Mouse (Mus musculus): Measurements from ENCODE around the gene Hivep3.

Gene Hivep3

DNA sequence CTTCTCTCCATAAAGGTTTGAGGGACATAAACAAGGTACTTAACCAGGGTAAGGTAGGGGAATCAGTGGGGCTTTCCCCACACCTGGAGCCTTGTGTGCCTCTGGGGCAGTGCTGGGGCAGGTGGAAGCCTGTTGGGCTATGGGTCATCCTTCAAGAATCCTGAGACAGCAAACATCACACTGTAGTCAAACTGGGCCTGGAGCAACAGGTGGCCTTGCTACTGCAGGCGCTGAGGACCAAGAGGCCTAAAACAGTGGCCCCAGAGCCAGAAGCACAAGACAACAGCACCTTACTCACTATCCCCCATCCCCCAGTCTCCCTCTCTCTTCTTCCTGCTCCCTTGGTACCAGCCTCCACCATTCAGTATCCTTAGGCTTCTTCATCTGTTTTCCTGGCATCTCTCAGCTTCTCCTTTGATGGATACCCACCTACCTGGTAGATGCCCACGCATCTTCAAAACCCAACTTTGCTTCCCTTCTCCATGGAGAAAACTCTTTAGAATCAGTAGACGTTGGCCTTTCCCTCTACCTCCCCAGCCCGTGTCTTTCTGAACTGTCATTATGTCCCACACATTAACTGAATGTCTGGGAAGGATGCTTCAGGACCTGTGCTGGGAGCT lies 289.7 kb downstream of the Hivep3 start:
- no peak for DNase-seq

DNA sequence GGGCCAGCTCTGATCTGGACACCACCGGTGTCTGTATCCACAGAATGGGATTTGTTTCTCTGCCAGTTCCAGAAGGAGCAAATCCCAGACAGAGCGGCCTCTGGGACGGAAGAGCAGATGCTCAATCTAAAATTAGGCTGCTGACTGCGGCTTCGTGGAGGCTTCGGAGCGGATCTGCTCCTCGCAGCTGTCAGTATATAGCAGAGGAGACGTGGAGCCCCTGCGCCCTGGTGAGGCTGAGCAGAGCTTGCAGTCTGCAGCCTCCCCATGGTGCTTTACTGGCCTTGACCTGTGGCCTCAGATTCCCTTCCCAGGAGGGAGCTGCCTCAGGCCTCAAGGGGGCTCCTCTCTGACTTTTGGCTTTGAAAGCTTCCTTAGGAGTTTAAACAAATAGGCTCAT lies 290.5 kb downstream of the Hivep3 start:
- DNase-seq = peak; percentile 33 to 37

DNA sequence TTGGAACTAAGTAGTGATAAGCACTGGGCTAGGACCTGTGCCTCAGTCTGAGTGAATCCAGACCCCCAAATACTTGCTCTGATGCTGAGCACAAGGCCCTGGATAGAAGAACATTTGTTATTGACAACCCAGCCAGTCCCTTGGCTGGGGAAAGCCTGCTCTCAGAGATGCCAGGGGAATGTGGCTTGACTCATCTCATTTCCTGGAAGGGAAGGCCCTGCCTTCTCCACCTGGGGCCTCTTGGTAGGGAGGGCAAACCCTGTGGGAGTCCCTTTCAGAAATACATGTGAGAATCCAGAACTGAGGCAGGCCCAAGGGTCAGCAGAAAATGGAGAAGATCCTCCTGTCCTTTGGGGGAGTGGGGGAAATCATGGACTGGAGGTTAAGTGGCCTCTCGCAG lies 294.1 kb downstream of the Hivep3 start:
- no peak for DNase-seq

DNA sequence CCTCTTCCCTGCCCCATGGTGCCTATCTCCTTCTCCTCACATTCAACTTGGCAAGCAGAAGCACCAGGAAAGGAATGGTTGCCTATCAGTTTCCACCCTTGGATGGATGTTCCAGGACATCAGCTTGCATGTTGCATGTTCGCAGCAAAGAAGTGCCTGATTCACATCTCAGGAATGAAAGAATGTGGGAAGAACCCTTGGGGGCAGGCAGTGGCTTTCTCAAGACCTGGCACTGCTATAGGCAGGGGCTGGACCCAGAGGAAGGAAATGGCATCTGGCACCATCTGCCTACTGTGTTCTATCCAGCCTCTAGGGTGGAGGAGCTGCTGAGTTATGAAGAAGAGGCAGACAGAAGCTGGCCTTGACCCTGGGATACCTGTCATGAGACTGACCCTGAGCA lies 296.4 kb downstream of the Hivep3 start:
- no peak for DNase-seq

DNA sequence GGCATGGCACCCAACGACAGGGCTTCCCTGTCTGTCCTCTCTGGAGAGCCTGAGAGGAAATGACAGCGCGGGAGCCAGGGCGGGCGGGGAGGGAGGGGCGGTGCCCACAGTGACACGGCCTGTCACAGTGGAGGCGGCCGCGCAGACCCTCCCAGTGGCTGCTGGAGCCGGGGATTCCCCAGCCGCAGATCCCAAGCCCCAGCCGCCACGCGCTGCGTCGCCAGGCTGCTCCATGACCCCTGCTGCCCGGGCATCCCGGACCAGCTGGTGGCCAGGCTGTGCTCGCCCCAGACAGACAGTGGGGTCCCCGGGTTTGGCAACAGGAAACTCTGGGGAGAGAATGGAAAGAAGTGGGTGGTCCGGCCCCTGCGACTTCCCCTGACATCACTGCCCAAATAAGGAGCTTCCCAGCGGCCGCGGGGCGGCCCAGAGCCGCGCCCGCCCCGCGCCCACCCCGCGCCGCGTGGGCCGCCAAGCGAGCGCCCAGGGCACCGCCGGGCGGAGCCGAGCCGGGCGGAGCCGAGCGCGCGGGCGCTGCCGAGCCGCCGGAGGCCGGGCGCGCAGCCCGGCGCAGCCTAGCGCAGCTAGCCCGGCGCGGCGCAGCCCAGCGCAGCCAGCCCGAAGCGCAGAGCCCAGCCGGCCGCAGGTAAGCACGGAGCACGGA lies 298.9 kb downstream of the Hivep3 start:
- DNase-seq = peak; percentile 48 to 50

DNA sequence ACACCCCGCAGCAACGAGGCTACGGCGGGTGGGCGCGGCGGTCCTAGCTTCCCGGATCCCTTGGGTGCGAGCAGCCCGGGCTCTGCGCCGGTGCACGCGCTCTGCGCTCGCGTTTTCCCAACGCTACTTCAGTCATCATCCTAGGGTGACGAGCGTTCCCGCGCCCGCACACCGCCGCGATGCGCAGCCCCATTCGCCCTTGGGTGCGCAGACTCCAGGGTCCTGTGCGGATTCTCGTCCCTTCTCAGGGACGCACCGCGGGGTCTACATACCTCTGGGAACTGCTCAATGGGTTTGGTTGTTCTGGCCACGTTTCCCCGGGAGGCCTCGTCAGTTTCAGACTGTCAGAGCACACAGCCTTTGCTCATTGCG lies 299.4 kb downstream of the Hivep3 start:
- peak; percentile 50 to 58 for DNase-seq

DNA sequence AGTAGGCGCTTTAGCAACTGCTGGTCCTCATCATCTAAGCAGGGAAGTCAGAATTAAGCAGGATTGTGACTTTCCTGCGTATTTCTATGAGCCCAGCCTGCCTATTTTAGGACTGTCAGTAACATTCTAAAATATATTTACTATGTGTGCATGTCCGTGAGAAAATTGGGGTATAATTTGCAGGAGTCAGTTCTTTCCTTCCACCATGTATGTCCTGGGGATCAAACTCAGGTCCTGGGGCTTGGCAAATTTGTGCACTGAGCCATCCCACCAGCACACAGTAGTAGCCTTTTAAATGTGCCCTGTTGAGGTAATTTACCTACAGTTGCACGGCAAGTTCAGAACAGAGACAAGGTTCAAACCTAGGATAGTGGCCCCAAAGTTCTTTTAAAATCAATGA lies 302.7 kb downstream of the Hivep3 start:
- DNase-seq = no peak

DNA sequence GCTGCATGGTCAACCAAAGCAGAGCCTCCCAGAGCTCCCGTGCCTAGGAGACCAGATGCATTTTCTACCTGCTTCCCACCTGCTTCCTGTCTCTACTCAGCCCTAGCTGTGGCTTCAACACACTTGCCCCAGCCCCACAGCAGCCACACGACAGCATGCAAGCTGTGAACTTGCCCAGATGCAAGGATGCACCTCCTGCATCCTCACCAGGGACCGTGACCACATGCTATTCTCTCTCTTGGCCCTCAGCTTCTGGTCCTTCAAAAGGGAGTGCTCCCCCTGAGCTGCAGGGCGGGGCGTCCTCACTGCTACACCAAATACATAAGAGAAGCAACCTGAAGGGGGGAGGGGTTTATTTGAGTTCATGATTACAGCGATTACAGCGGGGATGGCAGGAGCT lies 303.4 kb downstream of the Hivep3 start:
- DNase-seq = no peak

DNA sequence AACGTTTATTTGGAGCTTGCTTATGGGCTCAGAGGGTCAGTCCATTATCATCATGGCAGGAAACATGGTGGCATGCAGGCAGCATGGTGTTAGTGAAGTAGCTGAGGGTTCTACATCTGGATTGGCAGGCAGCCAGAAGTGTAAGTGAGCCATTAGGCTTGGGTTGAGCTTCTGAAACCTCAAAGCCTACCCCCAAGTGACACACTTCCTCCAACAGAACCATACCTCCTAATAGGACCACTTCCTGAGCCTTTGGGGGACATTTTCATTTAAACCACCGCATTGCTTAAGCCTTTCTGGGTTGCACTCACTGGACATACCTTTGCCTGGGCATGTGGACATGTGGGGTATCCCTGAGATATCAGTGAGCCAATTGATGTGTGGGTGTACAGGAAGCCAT lies 307.9 kb downstream of the Hivep3 start:
- DNase-seq = no peak

DNA sequence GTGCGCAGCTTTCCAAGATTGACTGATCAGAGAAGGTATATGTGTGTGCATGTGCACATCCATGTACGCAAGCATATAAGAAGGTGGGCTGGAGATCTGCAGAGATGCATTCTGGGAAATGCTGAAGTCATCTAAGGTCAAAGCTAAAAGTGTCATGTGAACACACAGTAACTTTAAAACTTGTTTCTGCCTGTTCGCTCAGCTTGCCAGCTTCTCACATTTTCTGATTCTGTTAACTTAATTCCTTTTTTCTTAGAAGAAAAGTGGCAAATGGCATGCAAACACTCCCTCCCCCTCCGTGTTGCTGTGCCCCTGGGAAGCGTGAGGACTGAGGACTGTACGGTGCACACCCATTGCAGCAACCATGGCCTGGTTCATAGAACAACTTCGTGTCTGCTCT lies 308.9 kb downstream of the Hivep3 start:
- DNase-seq = no peak

DNA sequence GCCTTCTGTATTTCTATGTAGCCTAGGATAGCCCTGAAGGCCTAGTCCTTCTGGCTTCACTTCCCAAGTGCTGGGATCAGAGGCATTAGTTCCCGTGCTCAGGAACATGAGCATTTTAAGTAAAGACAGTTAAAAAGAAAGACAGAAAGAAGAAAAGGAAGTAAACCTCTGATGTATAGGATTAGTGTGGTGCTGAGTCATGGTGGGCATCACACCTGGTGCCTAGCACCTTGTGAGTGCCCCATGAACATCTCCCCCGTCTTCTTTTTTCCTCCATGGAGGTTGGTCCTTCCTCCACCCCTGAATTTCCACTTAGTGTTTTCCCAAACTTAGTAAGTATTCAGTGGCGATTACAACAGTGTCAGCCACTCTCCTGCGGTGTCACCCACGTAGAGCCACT lies 311.0 kb downstream of the Hivep3 start:
- no peak for DNase-seq

DNA sequence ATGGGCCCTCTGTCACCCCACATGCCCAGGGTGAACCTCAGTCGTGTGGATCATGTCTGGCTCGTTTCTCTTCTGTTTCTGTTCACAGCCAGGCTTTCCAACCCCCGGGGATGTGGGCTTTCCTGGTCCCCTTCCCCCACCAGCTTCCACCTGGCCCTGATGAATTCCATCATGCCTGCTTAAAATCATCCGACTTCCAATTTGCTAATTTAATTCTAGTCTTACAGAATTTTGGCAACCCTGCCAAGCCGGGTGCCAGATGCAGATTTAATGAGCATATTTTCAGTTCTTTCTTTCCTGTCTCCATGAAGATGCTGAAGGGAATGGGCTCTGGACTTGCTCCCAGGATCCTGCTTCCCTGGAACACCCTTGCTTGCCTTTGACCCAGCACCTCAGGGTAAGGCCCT lies 311.6 kb downstream of the Hivep3 start:
- no peak for DNase-seq

DNA sequence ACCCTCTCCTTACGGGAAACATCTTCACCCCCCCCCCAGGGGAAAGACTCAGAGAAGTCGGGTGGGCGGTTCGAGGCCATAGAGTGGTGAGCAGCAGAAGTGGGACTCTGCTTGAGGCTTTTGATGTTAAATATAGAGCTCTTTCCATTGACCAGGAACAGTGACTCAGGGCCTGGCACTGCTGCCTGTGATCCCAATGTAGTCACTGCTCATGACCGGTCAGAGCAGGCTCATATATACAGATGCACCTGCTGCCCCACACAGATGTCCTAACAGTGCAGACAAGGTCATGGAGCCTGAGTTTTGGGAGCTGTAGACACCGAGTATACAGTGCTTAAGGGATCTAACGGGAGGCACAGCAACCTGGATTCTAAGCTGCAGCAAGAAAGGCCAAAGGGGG lies 312.3 kb downstream of the Hivep3 start:
- no peak for DNase-seq

DNA sequence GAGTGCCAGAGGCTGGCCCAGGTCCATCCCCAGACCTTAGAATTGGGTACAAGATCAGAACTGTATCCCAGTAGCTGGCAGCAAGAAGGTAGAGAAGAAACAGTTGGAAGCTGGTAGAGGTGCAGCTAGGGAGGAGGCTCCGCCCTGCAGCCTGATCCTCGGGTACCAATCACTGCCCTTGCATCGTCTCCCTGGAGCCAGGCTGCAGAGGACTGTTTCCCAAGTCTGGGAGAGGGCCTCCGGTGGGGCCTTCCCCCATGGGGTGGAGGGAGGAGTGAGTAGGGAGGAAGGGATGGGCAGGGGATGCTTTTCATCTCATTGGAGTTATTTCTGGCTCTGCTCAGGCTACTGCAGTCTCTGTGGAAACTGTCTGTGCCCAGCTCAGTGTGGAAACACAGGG lies 313.5 kb downstream of the Hivep3 start:
- DNase-seq = no peak

DNA sequence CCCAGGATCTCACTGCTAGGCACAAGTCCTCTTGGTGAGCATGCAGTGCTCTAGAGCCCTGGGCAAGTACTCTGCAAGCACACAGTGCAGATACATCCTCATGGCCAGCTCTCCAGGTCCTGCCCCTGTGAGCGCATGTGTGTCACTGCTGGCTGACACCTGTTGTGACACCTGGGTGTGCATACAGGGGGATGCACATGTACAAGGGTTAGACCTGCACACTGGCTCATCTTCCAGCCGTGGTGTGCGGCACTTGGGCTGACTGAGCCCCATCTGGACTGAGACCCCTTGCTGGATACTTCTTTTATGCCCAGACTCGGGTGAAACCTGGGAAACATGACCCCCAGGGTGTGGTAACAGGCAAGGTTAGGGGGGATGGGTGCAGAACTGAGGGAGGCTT lies 314.7 kb downstream of the Hivep3 start:
- no peak for DNase-seq

DNA sequence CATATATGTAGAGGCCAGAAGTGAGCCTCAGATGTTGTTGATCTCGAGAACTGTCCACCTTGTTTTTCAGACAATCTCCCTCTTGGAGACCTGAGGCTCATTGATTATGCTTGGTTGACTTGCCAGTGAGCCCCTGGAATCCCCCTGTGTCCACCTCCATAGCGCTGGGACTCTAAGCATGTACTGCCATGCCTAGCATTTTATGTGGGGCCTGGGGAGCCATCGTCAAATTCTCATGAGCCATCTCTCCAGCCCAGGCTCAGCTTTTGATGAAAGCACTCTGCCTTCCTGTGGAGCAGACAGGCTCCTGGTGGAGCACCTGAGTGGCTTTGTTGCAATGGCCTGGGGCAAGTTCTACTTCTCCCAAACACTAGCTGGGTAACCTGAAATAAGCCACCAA lies 316.3 kb downstream of the Hivep3 start:
- DNase-seq = no peak

DNA sequence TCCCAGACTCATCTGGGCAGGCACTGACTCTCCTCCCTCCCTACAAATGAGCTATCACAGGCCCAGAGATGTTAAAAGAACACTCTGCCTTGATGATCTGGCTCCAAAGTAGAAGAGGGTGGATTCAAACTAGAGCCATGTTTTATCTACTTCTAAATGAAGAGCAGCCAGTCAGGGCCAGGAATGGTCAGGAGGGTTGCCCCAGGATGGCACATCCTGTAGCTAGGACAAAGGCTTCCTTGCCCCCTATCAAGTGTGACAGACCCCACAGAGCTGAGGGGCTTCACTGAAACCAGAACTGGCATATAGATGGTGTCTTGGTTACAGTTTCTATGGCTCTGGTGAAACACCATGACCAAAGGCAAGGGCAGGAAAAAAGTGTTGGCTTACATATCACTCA lies 318.9 kb downstream of the Hivep3 start:
- DNase-seq = no peak

DNA sequence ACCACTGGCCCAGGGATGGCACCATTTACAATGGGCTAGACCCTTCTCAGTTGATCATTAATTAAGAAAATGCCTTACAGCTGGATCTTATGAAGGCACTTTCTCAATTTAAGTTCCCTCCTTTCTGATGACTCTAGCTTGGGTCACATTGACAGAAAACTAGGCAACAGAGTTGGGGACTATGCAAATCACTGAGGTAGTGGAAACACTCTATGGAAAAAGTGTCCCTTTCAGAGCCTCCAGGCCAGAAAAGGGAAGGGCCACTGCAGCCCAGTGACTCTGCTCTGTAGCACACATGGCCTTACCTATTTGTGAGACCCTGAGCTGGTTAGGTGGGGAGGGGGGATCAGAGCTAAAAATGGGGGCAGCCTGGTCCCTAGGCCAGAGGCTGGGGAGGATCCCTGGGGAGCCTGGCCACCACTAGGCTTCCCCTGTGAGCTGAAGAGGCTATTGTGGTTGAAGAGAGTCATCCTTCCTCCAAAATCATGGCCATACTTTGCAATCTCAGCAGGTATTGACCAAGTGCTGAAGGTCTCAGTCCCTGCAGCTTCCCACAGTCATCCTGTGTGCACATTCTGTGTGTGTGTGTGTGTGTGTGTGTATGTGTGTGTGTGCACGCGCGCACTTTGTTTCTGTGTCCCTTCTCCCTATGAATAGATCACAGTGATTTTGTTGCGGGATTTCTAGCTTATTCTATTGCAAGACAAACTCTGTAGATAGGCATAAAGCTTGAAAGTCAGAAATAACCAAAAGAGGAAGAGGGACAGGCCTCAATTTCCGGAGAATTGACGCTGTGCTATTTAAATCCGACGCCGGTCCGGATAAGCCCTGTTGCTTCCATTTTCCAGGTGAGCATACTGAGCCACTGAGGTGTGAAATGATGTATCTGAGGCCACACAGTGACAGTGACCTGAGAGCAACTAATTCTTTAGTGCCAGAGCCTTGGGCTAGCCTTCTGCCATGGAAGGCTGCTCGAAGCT lies 319.7 kb downstream of the Hivep3 start:
- DNase-seq = no peak

DNA sequence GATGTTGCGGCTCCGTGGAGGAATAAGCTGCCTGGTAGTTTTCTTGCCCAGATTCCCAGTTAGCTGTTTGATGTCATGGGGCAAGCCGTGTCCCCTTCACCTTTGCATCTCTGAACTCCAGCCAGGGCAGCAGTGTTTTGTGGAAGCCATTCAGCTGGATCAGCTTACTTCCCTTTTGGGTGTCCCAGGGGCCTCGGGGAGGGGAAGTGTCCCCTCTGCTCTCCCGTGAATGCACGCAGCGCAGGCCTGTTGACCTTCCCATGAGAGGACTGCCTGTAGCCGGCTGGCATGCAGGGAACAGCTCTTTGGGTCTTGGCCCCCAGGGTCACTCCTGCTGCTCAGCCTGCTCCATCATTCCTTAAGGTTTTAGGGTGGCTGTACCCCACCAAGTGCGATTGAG lies 320.6 kb downstream of the Hivep3 start:
- DNase-seq = no peak

DNA sequence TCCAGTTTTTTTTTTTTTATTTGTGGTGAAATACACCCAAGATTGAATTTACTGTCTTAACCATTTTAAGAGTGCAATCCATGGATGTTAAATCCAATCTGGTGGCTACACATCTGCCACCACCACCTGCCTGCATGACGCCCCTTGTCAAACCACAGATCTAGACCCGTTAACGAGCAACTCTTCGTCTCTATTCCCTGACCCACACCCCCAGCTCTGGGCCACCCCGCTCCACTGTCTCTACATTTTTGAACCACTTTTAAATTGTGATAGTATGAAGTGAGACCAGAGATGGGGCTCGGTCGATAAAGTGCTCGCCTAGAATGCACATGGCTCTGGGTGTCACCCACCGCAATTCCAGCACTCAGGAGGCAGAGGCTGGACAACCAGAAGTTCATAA lies 322.9 kb downstream of the Hivep3 start:
- no peak for DNase-seq

DNA sequence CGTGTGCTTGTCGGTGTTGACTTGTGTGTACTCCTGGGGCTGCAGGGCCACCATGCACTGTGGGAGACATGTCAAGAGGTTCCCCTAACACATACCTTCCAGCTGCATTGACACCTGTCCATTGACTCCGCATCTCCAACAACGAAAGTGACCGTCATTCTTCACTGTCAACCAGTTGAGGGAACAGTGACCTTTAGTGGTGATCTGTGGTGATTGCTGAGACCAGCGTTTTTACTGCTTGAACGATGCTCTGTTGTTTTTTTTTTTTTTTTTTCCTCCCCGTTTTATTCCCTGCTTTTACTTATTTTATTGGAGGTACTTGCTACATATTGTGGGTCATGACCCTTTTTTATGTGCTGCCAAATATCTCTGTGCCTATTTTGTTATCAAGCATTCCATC lies 323.9 kb downstream of the Hivep3 start:
- DNase-seq = no peak

DNA sequence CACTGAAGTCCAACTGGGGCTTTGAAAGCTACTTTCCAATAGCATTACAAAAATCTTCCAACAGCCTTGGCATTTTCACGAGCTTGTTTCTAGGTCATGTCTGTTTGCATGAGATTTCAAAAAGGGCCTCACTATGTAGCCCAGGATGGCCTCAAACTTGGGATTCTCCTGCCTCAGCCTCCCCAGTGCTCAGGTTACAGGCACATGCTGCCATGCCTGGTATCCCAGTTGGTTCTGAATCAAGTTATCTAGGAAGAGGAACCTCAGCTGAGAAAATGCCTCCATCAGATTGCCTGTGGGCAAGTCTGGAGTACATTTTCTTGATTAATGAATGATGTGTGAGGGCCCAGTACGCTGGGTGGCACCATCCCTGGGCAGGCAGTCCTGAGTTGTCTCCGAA lies 324.6 kb downstream of the Hivep3 start:
- no peak for DNase-seq

DNA sequence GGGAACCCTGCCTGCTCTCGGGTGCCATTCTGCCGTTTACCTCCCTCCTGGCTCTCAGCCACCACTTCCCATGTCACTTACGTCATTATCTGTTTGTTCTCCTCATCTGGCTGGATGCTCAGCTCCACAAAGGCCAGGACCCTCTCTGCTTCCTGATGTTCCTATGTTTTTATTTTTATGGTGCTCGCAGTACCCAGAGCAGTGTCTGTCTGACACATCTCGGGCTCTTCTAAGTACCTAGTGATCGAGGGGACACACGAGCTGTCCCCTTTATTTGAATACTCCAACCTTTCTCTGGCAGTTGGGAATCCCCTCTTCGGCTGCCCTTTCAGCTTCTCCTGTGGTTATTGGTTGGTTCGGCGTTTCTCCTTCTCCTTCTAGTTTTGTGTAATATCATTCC lies 325.2 kb downstream of the Hivep3 start:
- DNase-seq = no peak

DNA sequence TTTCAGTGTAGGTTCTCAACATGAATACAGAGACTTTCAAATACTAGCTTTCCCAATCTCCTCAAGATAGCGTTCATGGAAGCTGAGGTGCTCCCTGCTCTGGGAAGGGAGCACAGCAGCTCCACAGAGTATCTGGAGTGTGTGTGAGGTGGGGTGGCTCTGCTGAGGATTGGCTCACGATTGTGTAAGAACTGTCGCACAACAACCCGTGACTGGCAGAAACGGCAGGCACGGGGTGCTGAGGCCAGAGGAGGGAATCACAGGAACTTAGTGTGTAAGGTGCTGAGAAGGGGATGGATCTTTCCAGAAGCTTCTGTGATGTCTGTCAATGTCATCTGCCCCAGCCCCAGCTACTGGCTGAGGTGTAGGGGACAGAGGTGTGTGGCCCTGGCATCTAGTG lies 328.1 kb downstream of the Hivep3 start:
- DNase-seq = no peak
